Mouse (Mus musculus): Measurements from ENCODE around the gene Etv6.

GRCm38 (mm10) chr6:134157533-134158115 lies 122.1 kb downstream of the Etv6 start:
- TF ChIP-seq POLR2A (IDR thresholded peaks at IDR 0.05; ENCODE audit: borderline replicate concordance, extremely low read depth, low read depth, low read length) (no peak), CTCF (IDR thresholded peaks at IDR 0.05; ENCODE audit: insufficient read depth, low read length) (no peak)
